Mouse (Mus musculus) inflammation-experienced regulatory T-cells, adult 16 weeks (primary cell): ENCODE data around the gene Olfr60. TPM values are rescaled to one million over a fixed set of nuclear protein-coding genes. Genes with fewer than 3 reads are reported as not detected.

Source experiments
- polyA plus RNA-seq: library from polyadenylated mRNA; unstranded; fragments of 100-300 nt; shearing (Covaris generic); gene quantifications from one replicate; pipeline ENCODE4 v1.2.1, GENCODE M21; 2017

Olfr60 gene
- 0.20 TPM for polyA plus RNA-seq

DNA sequence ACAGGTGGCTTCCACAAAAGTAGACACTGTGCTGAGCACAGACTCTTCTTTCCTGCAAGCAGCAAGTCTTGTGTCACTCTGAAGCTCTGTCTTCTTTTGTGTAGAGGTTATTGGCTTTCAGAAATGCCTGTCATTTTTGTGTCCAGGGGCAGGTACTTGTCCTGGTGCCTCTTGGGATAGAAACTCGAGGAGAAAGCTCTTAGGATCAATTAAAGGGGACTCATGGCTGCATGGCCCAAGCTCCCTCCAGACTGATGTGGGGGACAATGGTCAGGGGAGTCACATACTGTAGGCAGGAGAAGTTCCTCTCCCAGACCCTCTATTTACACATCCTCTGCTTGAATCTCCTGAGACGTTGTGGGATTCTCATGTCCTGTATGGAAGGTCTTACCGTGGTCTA lies at the start of gene Olfr60:
TSS of gene Olfr60 (minus strand) at position 101 of the 400 bp plus-strand sequence.

DNA sequence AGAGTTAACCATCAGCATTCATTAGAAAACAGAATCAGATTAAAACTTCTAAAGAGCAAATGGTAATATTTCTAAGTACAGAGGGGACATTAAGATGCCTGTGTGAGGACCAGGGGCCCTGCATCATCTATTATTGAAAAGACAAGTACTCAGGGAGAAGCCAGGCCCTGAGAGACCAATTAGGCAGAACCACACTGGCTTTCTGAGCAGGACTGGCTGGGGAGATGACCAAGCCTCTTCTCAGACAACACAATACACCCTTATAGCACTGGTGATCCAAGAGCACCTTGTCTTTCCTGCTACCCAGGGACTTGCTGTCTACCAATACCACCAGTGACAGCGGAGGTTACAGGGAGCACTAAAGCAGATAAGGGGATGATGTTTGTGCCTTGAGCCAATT lies 41.3 kb upstream of the Olfr60 start, which contains the start of gene Olfr531:
TSS of gene Olfr531 (minus strand) at position 101 of the 400 bp plus-strand sequence.

DNA sequence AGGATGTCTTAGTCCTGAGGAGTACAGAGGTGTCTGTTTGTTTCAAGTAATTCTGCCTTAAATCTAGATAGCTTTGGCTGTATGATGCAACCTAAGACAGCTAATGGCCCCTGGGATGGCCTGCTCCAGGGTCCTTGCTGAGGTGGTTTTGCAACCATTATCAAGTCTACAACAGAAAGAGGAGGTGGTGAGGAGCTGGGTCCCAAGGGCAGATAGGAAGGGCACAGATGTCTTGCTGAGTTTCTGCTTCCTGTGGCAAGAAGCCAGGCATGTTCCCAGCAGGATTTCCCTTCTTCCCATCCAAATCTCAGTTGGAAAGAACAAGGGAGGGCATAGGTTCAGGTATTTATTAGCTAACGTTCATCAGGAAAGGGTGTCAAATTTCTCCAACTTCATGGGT lies 14.8 kb upstream of the Olfr60 start, which contains the start of gene Olfr530:
TSS of gene Olfr530 (minus strand) at position 101 of the 400 bp plus-strand sequence.

DNA sequence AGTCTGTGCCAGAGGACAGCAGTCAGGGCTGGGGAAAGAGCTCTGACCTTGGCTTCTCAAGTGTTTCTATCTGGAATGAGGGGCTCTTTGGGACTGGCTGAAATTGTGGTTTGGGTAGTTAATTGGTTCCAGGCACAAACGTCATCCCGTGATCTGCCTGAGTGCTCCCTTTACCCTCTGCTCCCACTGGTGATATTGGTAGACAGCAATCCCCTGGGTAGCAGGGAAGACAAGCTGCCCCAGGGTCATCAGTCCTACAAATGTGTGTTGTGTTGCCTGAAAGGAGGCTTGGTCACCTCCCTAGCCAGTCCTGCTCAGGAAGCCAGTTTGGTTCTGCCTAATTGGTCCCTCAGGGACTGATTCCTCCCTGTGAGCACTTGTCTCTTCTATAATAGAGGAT lies 27.8 kb downstream of the Olfr60 start, which contains the start of gene Olfr527:
TSS of gene Olfr527 (plus strand) at position 301 of the 400 bp plus-strand sequence.

DNA sequence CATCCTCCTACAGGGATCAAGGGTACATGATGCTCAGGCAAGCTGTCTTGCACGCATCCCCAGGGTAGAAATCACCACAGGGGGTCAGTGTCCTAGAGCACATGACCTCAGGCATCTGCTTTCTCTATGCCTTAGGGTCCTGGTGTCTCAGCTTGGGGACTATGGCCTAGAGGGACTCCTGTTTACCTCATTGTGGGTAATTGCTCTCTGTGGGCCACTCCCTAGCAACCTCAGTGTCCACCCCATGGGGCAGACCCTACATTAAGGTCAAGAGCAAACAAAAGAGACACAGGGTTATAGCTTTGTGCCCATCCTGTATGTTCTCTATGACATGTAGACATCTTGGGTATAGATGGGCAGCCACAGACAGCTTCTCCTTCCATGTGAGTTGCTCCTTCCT lies 40.9 kb downstream of the Olfr60 start, which contains the start of gene Olfr525:
TSS of gene Olfr525 (plus strand) at position 301 of the 400 bp plus-strand sequence.

Other genes with a start within 250 kb of the Olfr60 start
- gene Paox, start 245.9 kb downstream of the Olfr60 start, polyA plus RNA-seq: 3.0 TPM
- 64.7 TPM for gene Echs1, start 245.2 kb downstream of the Olfr60 start, polyA plus RNA-seq
- gene Mtg1, start 224.1 kb downstream of the Olfr60 start, polyA plus RNA-seq: 33.7 TPM
- not detected for gene Sprn, start 206.8 kb downstream of the Olfr60 start, polyA plus RNA-seq
- gene Olfr522, start 196.9 kb downstream of the Olfr60 start, polyA plus RNA-seq: not detected
- not detected for gene Olfr523, start 188.5 kb downstream of the Olfr60 start, polyA plus RNA-seq
- not detected for gene Olfr524, start 155.7 kb downstream of the Olfr60 start, polyA plus RNA-seq
- gene Cd163l1, start 143.4 kb downstream of the Olfr60 start, polyA plus RNA-seq: 0.12 TPM
- 0.49 TPM for gene 5830411N06Rik, start 114.4 kb downstream of the Olfr60 start, polyA plus RNA-seq
- 0.06 TPM for gene Olfr525, start 40.8 kb downstream of the Olfr60 start, polyA plus RNA-seq
- gene Olfr527, start 27.7 kb downstream of the Olfr60 start, polyA plus RNA-seq: not detected
- 0.20 TPM for gene Olfr530, start 14.7 kb upstream of the Olfr60 start, polyA plus RNA-seq
- not detected for gene Olfr531, start 41.2 kb upstream of the Olfr60 start, polyA plus RNA-seq
- not detected for gene Olfr532, start 60.0 kb upstream of the Olfr60 start, polyA plus RNA-seq
- gene Olfr533, start 101.7 kb upstream of the Olfr60 start, polyA plus RNA-seq: not detected
- gene Olfr535, start 122.5 kb upstream of the Olfr60 start, polyA plus RNA-seq: not detected
- not detected for gene Olfr536, start 145.7 kb upstream of the Olfr60 start, polyA plus RNA-seq
- not detected for gene Olfr538, start 206.2 kb upstream of the Olfr60 start, polyA plus RNA-seq
- gene Olfr46, start 239.6 kb upstream of the Olfr60 start, polyA plus RNA-seq: not detected